Mouse (Mus musculus) layer of hippocampus, adult 18-20 months (tissue): ENCODE results near the gene Vmn2r66. TPM values are rescaled to one million over a fixed set of nuclear protein-coding genes. Genes with fewer than 3 reads are reported as not detected.

ENCODE experiments used
- DNase-seq, 2 experiments: peaks; one replicate each; pipeline ENCODE4 v3.0.0; 2022; ENCODE audit warnings: low spot score in 2 of 2
- long read RNA-seq: library from polyadenylated mRNA; stranded (forward); transcript quantifications from one replicate; pipeline ENCODE4 v2.0.0, GENCODE M21; 2021
- total RNA-seq, 2 experiments: library from RNA; stranded (reverse); gene quantifications; 2 replicates each; pipeline ENCODE4 v1.2.3; 2021

Vmn2r66 gene
- total RNA-seq = not detected
- long read RNA-seq = 0 reads

GRCm38 (mm10) chr7:85012168-85012567 lies at the start of gene Vmn2r66:
TSS of gene Vmn2r66 (minus strand) at chr7:85012268.
- DNase-seq = no peak

GRCm38 (mm10) chr7:84996694-84997093 lies 15.4 kb downstream of the Vmn2r66 start:
- DNase-seq = no peak

- no peak for DNase-seq
Observed at GRCm38 (mm10) chr7:84964015-84964414, 48.1 kb downstream of the Vmn2r66 start, which contains the start of gene Vmn2r65. TSS of gene Vmn2r65 (minus strand) at chr7:84964115.

Other genes starting within 250 kb of the Vmn2r66 start
- not detected for gene Olfr291, start 158.7 kb downstream of the Vmn2r66 start, total RNA-seq
- not detected for gene Vmn2r65, start 48.2 kb downstream of the Vmn2r66 start, total RNA-seq
- gene Vmn2r67, start 143.7 kb upstream of the Vmn2r66 start, total RNA-seq = not detected
- not detected for gene Vmn2r68, start 225.5 kb upstream of the Vmn2r66 start, total RNA-seq